ENCODE assay signal across 23 mouse cellular contexts in the genomic region with DNA sequence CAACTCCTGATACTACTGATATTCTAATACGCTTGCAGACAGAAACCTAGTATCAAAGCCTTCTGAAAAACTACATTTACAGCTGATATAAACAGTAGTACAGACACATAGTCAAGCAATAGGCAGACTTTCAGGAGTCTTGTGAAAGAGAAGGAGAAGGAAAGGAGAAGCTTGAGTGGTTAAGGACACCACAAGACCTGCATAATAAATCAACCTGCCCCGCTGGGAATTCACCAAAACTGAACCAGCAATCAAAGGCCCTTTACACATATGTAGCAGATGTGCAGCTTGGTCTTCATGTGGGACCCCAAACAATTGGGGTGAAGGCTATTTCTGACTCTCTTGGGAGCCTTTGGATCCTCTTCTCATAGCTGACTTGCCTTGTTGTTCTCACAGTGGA.
"Had no signal": no experiment of that assay in that cellular context is flagged by ENCODE, and none has a peak within 500 bp of the region (broad histone marks: within the 10 kb centered on the region; RNA-seq: fewer than 3 reads in every experiment).

No protein-coding gene starts in this region.

- H3K4me1 ChIP-seq: embryonic facial prominence, embryonic 10.5 days; embryonic facial prominence, embryonic 15.5 days; forebrain, embryonic 10.5 days; forebrain, embryonic 12.5 days; heart, embryonic 10.5 days had no signal

- DNase-seq: cerebellum, postnatal 10 days; cerebellum, postnatal 14 days; cerebellum, postnatal 25 days; cerebellum, postnatal 36 days; embryo, embryonic 11 days; forebrain, postnatal 0 days; gastrocnemius, adult 2 months; gastrocnemius, postnatal 10 days; gastrocnemius, postnatal 14 days; gastrocnemius, postnatal 25 days; gastrocnemius, postnatal 36 days; heart, adult 18-20 months; heart, adult 2 months had no signal

- H3K36me3 ChIP-seq: embryonic facial prominence, embryonic 10.5 days; embryonic facial prominence, embryonic 12.5 days; embryonic facial prominence, embryonic 13.5 days; embryonic facial prominence, embryonic 15.5 days; forebrain, embryonic 10.5 days; forebrain, embryonic 12.5 days; forebrain, embryonic 15.5 days; heart, embryonic 10.5 days had no signal

- H3K9me3 ChIP-seq: embryonic facial prominence, embryonic 10.5 days; embryonic facial prominence, embryonic 12.5 days; embryonic facial prominence, embryonic 13.5 days; embryonic facial prominence, embryonic 15.5 days; forebrain, embryonic 10.5 days; forebrain, embryonic 12.5 days; forebrain, embryonic 13.5 days; forebrain, embryonic 15.5 days; heart, embryonic 10.5 days had no signal

- H3K9ac ChIP-seq: embryonic facial prominence, embryonic 12.5 days; embryonic facial prominence, embryonic 13.5 days; embryonic facial prominence, embryonic 15.5 days; forebrain, embryonic 12.5 days; forebrain, embryonic 13.5 days; forebrain, embryonic 15.5 days; forebrain, postnatal 0 days had no signal

- H3K4me2 ChIP-seq: embryonic facial prominence, embryonic 12.5 days; embryonic facial prominence, embryonic 13.5 days; embryonic facial prominence, embryonic 15.5 days; forebrain, embryonic 12.5 days; forebrain, embryonic 13.5 days; forebrain, embryonic 15.5 days had no signal

- H3K4me3 ChIP-seq: embryonic facial prominence, embryonic 10.5 days; embryonic facial prominence, embryonic 12.5 days; embryonic facial prominence, embryonic 13.5 days; embryonic facial prominence, embryonic 15.5 days; erythroblast, embryonic 14.5 days; forebrain, embryonic 10.5 days; forebrain, embryonic 12.5 days; forebrain, embryonic 13.5 days; forebrain, embryonic 15.5 days; gastrocnemius, adult 2 months; heart, adult 2 months; heart, embryonic 10.5 days had no signal

- H3K27ac ChIP-seq: embryonic facial prominence, embryonic 10.5 days; embryonic facial prominence, embryonic 12.5 days; embryonic facial prominence, embryonic 13.5 days; embryonic facial prominence, embryonic 15.5 days; forebrain, embryonic 10.5 days; forebrain, embryonic 12.5 days; forebrain, embryonic 13.5 days; forebrain, embryonic 15.5 days; gastrocnemius, adult 2 months; heart, adult 2 months; heart, embryonic 10.5 days had no signal

- H3K27me3 ChIP-seq: embryonic facial prominence, embryonic 12.5 days; embryonic facial prominence, embryonic 13.5 days; embryonic facial prominence, embryonic 15.5 days; forebrain, embryonic 12.5 days; forebrain, embryonic 13.5 days; forebrain, embryonic 15.5 days had no signal
